Mouse (Mus musculus) heart, embryonic 13.5 days (tissue): ENCODE measurements around the gene Snorc. TPM values are rescaled to one million over a fixed set of nuclear protein-coding genes. Genes with fewer than 3 reads are reported as not detected.
"Not testable (repeated sequence)": the region's sequence is repeated elsewhere in the genome, so short reads cannot be mapped to it uniquely, and the experiment has no call there.

ENCODE experiments used
- ATAC-seq: fragments of 200-750 bp; cut with Nextera tagmentation; 2 replicates; pipeline ENCODE4 v1.8.0; 2017; ENCODE audit warnings: moderate TSS enrichment; ENCODE audit not compliant: insufficient number of reproducible peaks, low FRiP score, low TSS enrichment; ENCODE audit errors: extremely low read depth
- H3K27ac ChIP-seq: fragments of 300-500 bp; sonication (generic); replicated peaks from 2 replicates; pipeline ENCODE4 v1.5.1; 2015; ENCODE audit warnings: moderate library complexity, mild to moderate bottlenecking, inconsistent platforms
- H3K27me3 ChIP-seq: fragments of 300-500 bp; sonication (generic); replicated peaks from 2 replicates; pipeline ENCODE4 v1.6.1; 2015; ENCODE audit warnings: mild to moderate bottlenecking, inconsistent platforms
- H3K36me3 ChIP-seq: fragments of 300-500 bp; sonication (generic); 2 replicates; pipeline ENCODE4 v1.6.1; 2015; ENCODE audit warnings: mild to moderate bottlenecking, inconsistent platforms
- H3K4me1 ChIP-seq: fragments of 300-500 bp; sonication (generic); 2 replicates; pipeline ENCODE4 v1.6.1; 2015; ENCODE audit warnings: inconsistent platforms
- H3K4me2 ChIP-seq: fragments of 300-500 bp; sonication (generic); 2 replicates; pipeline ENCODE4 v1.6.1; 2015; ENCODE audit warnings: inconsistent platforms, mild to moderate bottlenecking, moderate library complexity
- H3K4me3 ChIP-seq: fragments of 300-500 bp; sonication (generic); 2 replicates; pipeline ENCODE4 v1.5.1; 2015; ENCODE audit warnings: moderate library complexity, mild to moderate bottlenecking, inconsistent platforms
- H3K9ac ChIP-seq: fragments of 300-500 bp; sonication (generic); 2 replicates; pipeline ENCODE4 v1.6.1; 2015; ENCODE audit warnings: inconsistent platforms, mild to moderate bottlenecking, moderate library complexity
- H3K9me3 ChIP-seq: fragments of 300-500 bp; sonication (generic); 2 replicates; pipeline ENCODE4 v1.6.1; 2016; ENCODE audit warnings: inconsistent platforms
- WGBS: fragments of 180-500 bp; shearing (Covaris S2); methylation state at CpG from one replicate; pipeline ENCODE4 v1.1.7; 2015; ENCODE audit warnings: mixed read lengths; 5-methylcytosine and 5-hydroxymethylcytosine counted together
- polyA plus RNA-seq: library from polyadenylated mRNA; unstranded; fragments of >200 nt; fragmentation: Nextera tagmentation; extraction: Ambion mirVana; gene quantifications from 2 replicates; pipeline ENCODE4 v1.2.1, GENCODE M21; 2015

Snorc gene
- polyA plus RNA-seq = not detected in 2 replicates

DNA sequence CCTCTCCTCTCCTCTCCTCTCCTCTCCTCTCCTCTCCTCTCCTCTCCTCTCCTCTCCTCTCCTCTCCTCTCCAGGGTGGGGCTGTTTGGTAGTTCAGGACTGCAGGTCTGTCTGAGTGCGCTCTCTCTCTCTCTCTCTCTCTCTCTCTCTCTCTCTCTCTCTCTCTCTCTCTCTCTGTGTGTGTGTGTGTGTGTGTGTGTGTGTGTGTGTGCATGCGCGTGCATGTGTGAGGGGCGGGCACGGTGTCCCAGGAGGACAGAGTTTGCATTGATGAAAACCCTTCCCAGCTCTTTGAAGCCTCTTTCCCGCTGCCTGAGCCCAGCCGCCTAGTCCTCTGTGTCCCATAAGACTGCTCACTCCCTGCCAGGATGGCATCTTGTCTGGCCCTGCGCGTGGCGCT lies at the start of gene Snorc:
TSS of gene Snorc (plus strand) at position 301 of the 400 bp plus-strand sequence.
- peaks cover 26% of the 10 kb centered on the region for H3K27me3 ChIP-seq
- ATAC-seq = not testable (repeated sequence)
- WGBS = 40% methylated on average over 5 of the region's 10 CpGs

DNA sequence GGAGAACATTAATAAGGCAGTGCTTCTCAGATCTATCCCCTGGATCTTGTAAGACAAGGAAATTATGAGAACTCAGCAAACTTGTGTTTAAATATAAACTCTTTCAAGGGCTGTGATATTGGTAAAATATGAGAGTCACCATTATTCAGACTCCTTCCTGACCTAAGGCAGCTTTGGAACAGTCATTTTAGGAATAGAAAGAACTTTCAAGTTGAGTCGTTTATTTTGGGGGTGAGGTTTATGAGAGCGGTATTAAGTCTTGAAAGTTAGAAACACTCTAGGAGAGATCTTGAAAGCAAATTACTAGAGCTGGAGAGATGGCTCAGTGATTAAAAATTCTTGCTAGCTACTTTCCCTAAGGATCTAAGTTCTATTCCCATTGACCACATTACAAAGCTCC lies 34.9 kb upstream of the Snorc start:
- no peak for ATAC-seq
- Histone ChIP-seq H3K9ac (no peak overlapping the region), H3K4me3 (no peak overlapping the region), H3K4me1 (no peaks in the 10 kb centered on the region), H3K9me3 (no peaks in the 10 kb centered on the region), H3K36me3 (peaks cover 86% of the 10 kb centered on the region), H3K27ac (no peak overlapping the region), H3K27me3 (no peaks in the 10 kb centered on the region), H3K4me2 (no peak overlapping the region)
- WGBS = 99% methylated on average over 2 of the region's 2 CpGs

More for the DNA sequence above, at the start of gene Snorc:
- not testable (repeated sequence) for H3K9ac ChIP-seq, H3K27ac ChIP-seq, H3K4me2 ChIP-seq, H3K36me3 ChIP-seq, H3K4me1 ChIP-seq, H3K9me3 ChIP-seq, H3K4me3 ChIP-seq

GRCm38 (mm10) chr1:87436583-87436982 lies 33.5 kb upstream of the Snorc start:
- Histone ChIP-seq H3K9ac (no peak overlapping the region), H3K4me2 (no peak overlapping the region), H3K36me3 (peaks cover 86% of the 10 kb centered on the region), H3K4me1 (no peaks in the 10 kb centered on the region), H3K27me3 (no peaks in the 10 kb centered on the region), H3K4me3 (no peak overlapping the region), H3K9me3 (no peaks in the 10 kb centered on the region), H3K27ac (no peak overlapping the region)
- WGBS = 37% methylated on average over 6 of the region's 6 CpGs
- ATAC-seq = no peak

DNA sequence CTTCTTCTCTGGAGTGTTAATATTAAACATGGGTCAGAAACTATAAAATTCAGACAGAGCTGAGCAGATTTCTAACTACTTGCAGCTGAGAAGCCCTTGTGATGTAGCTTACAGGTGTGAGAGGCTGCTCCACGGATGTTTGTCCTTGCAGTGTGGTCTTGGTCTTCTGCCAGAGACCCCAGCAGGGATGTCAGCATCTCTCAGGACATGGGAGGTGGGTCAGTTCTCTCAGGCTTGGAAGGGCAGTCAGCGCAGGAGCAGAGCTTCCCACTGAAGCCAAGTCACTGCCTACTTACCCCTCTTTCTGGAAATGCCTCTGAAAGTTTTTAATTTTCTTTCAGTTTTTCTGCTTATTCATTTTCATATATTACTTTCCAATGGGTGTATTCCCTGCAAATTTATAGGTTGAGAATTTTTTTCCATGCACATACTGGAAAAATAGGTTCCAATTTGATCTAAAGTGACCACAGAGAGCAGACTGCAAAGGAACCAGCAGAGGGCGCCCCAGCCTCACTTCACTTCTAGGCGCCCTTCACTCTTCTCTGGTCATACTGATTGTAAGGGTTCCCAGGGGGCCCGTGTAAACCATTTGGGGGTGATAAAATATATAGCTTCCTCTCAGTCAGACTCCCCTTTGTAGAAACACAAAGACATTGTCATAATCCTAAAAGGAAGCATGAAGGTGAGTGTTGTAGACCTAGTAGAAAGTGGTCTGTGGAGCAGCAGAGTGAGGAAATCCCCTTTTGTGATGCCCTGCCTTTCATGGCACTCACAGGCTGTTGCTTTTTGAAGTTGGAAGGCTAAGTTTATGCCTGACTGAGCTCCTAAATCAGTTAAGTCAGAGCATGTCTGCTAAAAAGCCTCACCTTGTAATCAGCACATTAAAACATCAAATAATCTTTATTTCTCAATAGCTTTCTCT lies 22.6 kb upstream of the Snorc start:
- no peak overlapping the region for H3K4me3 ChIP-seq
- WGBS = 37% methylated on average over 5 of the region's 5 CpGs
- H3K36me3 ChIP-seq = peaks cover 90% of the 10 kb centered on the region
- no peak for ATAC-seq
- H3K9me3 ChIP-seq = no peaks in the 10 kb centered on the region
- no peak overlapping the region for H3K9ac ChIP-seq
- no peaks in the 10 kb centered on the region for H3K27me3 ChIP-seq
- H3K4me2 ChIP-seq = no peak overlapping the region
- no peaks in the 10 kb centered on the region for H3K4me1 ChIP-seq
- no peak overlapping the region for H3K27ac ChIP-seq

GRCm38 (mm10) chr1:87449432-87449831 lies 20.6 kb upstream of the Snorc start:
- H3K9ac ChIP-seq = no peak overlapping the region
- no peaks in the 10 kb centered on the region for H3K9me3 ChIP-seq
- peaks cover 70% of the 10 kb centered on the region for H3K36me3 ChIP-seq
- H3K4me3 ChIP-seq = no peak overlapping the region
- H3K27ac ChIP-seq = no peak overlapping the region
- H3K4me1 ChIP-seq = no peaks in the 10 kb centered on the region
- ATAC-seq = no peak
- 90% methylated on average over 4 of the region's 4 CpGs for WGBS
- no peak overlapping the region for H3K4me2 ChIP-seq
- H3K27me3 ChIP-seq = no peaks in the 10 kb centered on the region

GRCm38 (mm10) chr1:87456425-87456824 lies 13.6 kb upstream of the Snorc start:
- H3K4me2 ChIP-seq = no peak overlapping the region
- no peak overlapping the region for H3K4me3 ChIP-seq
- ATAC-seq = no peak
- H3K27ac ChIP-seq = no peak overlapping the region
- no peaks in the 10 kb centered on the region for H3K4me1 ChIP-seq
- H3K9ac ChIP-seq = no peak overlapping the region
- H3K27me3 ChIP-seq = no peaks in the 10 kb centered on the region
- 0 out of 2 replicates have a peak, but pooled peaks cover 6% of the 10 kb centered on the region for H3K36me3 ChIP-seq
- WGBS = 90% methylated on average over 1 of the region's 1 CpGs
- 0 out of 2 replicates have a peak, but pooled peaks cover 6% of the 10 kb centered on the region for H3K9me3 ChIP-seq

DNA sequence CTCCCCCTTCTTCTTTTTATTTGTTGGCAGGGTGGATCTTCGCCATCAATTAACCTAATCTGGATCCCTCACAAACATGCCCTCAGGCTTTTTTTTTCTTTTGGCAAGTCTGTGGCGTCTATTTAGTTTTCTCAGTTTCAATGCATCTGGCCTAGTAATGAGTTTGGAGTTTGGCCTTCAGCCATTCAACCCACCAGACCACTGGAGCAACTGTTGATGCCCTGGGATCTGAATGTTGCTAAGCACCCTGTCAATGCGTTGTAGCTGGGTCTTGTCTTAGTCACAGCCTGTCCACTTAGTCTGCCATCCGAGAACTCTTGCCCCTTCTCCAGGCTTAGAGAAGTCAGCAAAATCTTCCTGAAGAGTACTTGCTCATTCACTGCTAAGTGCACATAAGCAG lies 12.0 kb upstream of the Snorc start:
- Histone ChIP-seq H3K4me2 (no peak overlapping the region), H3K27ac (no peak overlapping the region), H3K9me3 (0 out of 2 replicates have a peak, but pooled peaks cover 6% of the 10 kb centered on the region), H3K36me3 (no peaks in the 10 kb centered on the region), H3K4me1 (no peaks in the 10 kb centered on the region), H3K27me3 (no peaks in the 10 kb centered on the region), H3K9ac (no peak overlapping the region), H3K4me3 (no peak overlapping the region)
- 84% methylated on average over 4 of the region's 4 CpGs for WGBS
- ATAC-seq = no peak

- not testable (repeated sequence) for H3K4me2 ChIP-seq, H3K4me1 ChIP-seq, H3K4me3 ChIP-seq, H3K9me3 ChIP-seq, H3K27ac ChIP-seq, H3K36me3 ChIP-seq, ATAC-seq, H3K9ac ChIP-seq, H3K27me3 ChIP-seq
- 80% methylated on average over 6 of the region's 7 CpGs for WGBS
Observed at GRCm38 (mm10) chr1:87459856-87460255, 10.2 kb upstream of the Snorc start.

DNA sequence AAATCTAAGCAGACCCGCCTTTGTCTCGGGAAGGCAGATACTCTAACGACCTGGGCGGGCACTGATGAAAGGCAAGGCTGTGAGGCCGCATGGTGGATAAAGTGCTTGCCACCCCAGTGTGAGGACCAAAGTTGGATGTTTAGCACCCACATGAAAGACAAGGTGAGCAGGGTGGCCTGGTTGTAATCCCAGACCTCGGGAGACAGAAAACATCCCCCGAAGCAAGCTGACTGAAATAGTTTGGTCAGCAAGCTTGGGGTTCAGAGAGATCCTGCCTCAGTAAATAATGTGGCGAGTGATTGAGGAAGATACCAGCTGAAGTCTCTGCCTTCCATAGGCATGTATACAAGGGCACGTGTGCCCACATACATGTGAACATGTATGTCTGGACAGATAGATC lies 2.6 kb upstream of the Snorc start:
- Histone ChIP-seq H3K4me3 (no peak overlapping the region), H3K9me3 (no peaks in the 10 kb centered on the region), H3K36me3 (no peaks in the 10 kb centered on the region), H3K9ac (no peak overlapping the region), H3K4me2 (no peak overlapping the region), H3K27ac (no peak overlapping the region), H3K27me3 (peaks cover 11% of the 10 kb centered on the region), H3K4me1 (no peaks in the 10 kb centered on the region)
- 68% methylated on average over 9 of the region's 9 CpGs for WGBS
- no peak for ATAC-seq

DNA sequence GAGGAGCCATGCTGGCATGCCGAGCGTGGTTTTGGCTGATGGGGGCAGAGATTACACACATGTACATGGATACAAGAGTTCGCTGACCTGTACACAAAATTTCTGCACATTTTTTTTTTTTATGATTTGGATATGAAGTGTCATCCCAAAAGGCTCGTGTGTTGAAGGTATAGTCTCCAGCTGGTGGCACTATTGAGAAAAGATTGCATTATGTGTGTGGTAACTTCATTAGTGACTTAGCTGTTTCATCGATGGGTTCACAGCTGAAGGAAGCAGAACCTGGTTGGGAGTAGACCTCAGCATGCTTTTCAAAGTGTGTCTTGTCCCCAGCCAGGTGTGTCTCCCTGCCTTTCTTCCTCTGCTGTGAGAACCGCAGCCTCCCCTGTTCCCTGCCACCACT lies 1.8 kb upstream of the Snorc start:
- no peak overlapping the region for H3K27ac ChIP-seq
- ATAC-seq = no peak
- no peaks in the 10 kb centered on the region for H3K4me1 ChIP-seq
- H3K9me3 ChIP-seq = no peaks in the 10 kb centered on the region
- H3K36me3 ChIP-seq = no peaks in the 10 kb centered on the region
- H3K4me2 ChIP-seq = no peak overlapping the region
- no peak overlapping the region for H3K9ac ChIP-seq
- WGBS = 65% methylated on average over 6 of the region's 6 CpGs
- H3K27me3 ChIP-seq = peaks cover 11% of the 10 kb centered on the region
- no peak overlapping the region for H3K4me3 ChIP-seq

- Histone ChIP-seq H3K27me3 (peaks cover 45% of the 10 kb centered on the region), H3K9me3 (no peaks in the 10 kb centered on the region), H3K4me3 (no peak overlapping the region), H3K4me1 (peaks cover 8% of the 10 kb centered on the region), H3K27ac (no peak overlapping the region), H3K36me3 (no peaks in the 10 kb centered on the region), H3K4me2 (no peak overlapping the region), H3K9ac (no peak overlapping the region)
- WGBS = 80% methylated on average over 7 of the region's 7 CpGs
- no peak for ATAC-seq
Observed at GRCm38 (mm10) chr1:87471914-87472313, 1.8 kb downstream of the Snorc start.

DNA sequence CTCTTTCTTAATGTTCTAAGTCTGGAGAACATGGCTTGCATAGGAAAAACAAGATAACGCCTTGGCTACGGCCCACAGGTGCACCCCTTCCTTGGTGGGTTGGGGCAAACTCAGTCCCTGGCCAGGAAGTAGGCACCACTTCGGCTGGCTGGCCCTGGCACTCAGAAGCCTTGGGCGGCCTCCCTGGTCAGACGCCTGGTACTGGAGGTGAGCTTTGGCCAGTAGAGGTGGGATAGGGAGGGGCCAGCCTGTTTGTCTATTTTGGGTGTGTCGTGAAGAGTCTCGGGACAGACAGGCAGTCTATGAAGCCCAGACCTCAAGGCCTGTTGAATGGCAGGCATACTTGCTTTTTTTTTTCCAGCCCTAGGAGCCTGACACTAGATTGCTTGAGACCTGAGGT lies 2.5 kb downstream of the Snorc start:
- Histone ChIP-seq H3K4me1 (peaks cover 8% of the 10 kb centered on the region), H3K9me3 (no peaks in the 10 kb centered on the region), H3K9ac (no peak overlapping the region), H3K36me3 (no peaks in the 10 kb centered on the region), H3K27ac (no peak overlapping the region), H3K4me3 (no peak overlapping the region), H3K4me2 (no peak overlapping the region), H3K27me3 (peaks cover 52% of the 10 kb centered on the region)
- 66% methylated on average over 7 of the region's 7 CpGs for WGBS
- no peak for ATAC-seq
